Mouse (Mus musculus): Measurements from ENCODE around the gene Mrgpre. TPM values are rescaled to one million over a fixed set of nuclear protein-coding genes. Genes with fewer than 3 reads are reported as not detected.
A peak's percentile ranks its signal among the peaks of the same experiment; 100 is the strongest.

The Mrgpre gene
- polyA plus RNA-seq (2016; fragmentation: Nextera tagmentation; extraction: Ambion mirVana): 3.0 and 3.2 TPM in 2 replicates

- H3K27me3 ChIP-seq (replicated peaks): peaks cover 10% of the 10 kb centered on the region
- peaks cover 9% of the 10 kb centered on the region for H3K36me3 ChIP-seq
- peak within 1 kb of the TSS; percentile 75 for H3K27ac ChIP-seq (ENCODE audit: poor library complexity, severe bottlenecking)
- peak within 1 kb of the TSS; percentile 65 for H3K9ac ChIP-seq
- H3K9me3 ChIP-seq (replicated peaks): no peaks in the 10 kb centered on the region
- WGBS: 2% methylated on average over 21 of the region's 21 CpGs
- peaks cover 24% of the 10 kb centered on the region for H3K4me1 ChIP-seq (replicated peaks)
- peak within 1 kb of the TSS; percentile 56 for H3K4me3 ChIP-seq
- peak within 1 kb of the TSS; percentile 84 for H3K4me2 ChIP-seq
- peak; percentile 84 for ATAC-seq (ENCODE audit: insufficient number of reproducible peaks, low FRiP score)
These were observed at the start of gene Mrgpre for GRCm38 (mm10) chr7:143783996-143784829. Gene Mrgpre, minus strand, starts transcription at chr7:143784500.

GRCm38 (mm10) chr7:143833581-143834190 is 49.4 kb upstream of the Mrgpre start:
- no peak for ATAC-seq (ENCODE audit: insufficient number of reproducible peaks, low FRiP score)
- Histone ChIP-seq H3K27ac (ENCODE audit: poor library complexity, severe bottlenecking) (no peak overlapping the region), H3K4me1 (replicated peaks) (peaks cover 37% of the 10 kb centered on the region), H3K4me2 (no peak overlapping the region), H3K4me3 (no peak overlapping the region), H3K9me3 (replicated peaks) (no peaks in the 10 kb centered on the region), H3K9ac (no peak overlapping the region), H3K36me3 (peaks cover 20% of the 10 kb centered on the region), H3K27me3 (replicated peaks) (no peaks in the 10 kb centered on the region)
- WGBS: 71% methylated on average over 6 of the region's 6 CpGs

DNA sequence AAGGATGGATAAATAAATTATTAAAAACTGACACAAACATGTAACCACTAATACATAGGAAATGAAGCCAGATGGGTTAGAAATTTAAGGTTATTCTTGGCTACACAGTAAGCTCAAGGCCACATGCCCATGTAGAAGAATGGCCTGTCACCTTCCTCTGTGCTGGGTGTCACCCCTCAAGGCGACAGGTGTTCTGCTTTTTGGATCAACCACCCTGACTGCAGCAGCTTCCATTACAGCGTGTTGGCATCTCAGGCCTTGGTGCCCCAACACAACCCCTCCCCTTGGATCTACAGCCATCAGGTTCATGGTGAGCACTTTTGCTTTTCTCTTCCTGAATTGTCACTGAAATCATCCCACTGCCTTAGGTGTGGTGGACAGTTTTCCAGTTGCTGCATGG is 48.3 kb upstream of the Mrgpre start:
- no peak overlapping the region for H3K4me2 ChIP-seq
- no peak overlapping the region for H3K9ac ChIP-seq
- WGBS: 90% methylated on average over 2 of the region's 2 CpGs

GRCm38 (mm10) chr7:143832196-143832595 is 47.9 kb upstream of the Mrgpre start:
- peaks cover 37% of the 10 kb centered on the region for H3K4me1 ChIP-seq (replicated peaks)
- H3K9me3 ChIP-seq (replicated peaks): no peaks in the 10 kb centered on the region
- H3K27me3 ChIP-seq (replicated peaks): no peaks in the 10 kb centered on the region
- WGBS: 79% methylated on average over 8 of the region's 8 CpGs
- H3K27ac ChIP-seq (ENCODE audit: poor library complexity, severe bottlenecking): no peak overlapping the region
- H3K4me2 ChIP-seq: no peak overlapping the region
- no peak overlapping the region for H3K9ac ChIP-seq
- ATAC-seq (ENCODE audit: insufficient number of reproducible peaks, low FRiP score): no peak
- H3K4me3 ChIP-seq: no peak overlapping the region
- peaks cover 5% of the 10 kb centered on the region for H3K36me3 ChIP-seq

More for the DNA sequence above, 48.3 kb upstream of the Mrgpre start:
- H3K9me3 ChIP-seq (replicated peaks): no peaks in the 10 kb centered on the region
- no peak overlapping the region for H3K27ac ChIP-seq (ENCODE audit: poor library complexity, severe bottlenecking)
- ATAC-seq (ENCODE audit: insufficient number of reproducible peaks, low FRiP score): no peak
- H3K4me1 ChIP-seq (replicated peaks): peaks cover 37% of the 10 kb centered on the region
- H3K36me3 ChIP-seq: peaks cover 9% of the 10 kb centered on the region
- no peaks in the 10 kb centered on the region for H3K27me3 ChIP-seq (replicated peaks)
- no peak overlapping the region for H3K4me3 ChIP-seq

- no peak for ATAC-seq (ENCODE audit: insufficient number of reproducible peaks, low FRiP score)
- H3K27me3 ChIP-seq (replicated peaks): no peaks in the 10 kb centered on the region
- H3K4me2 ChIP-seq: peak overlapping the region; percentile 91
- no peak overlapping the region for H3K27ac ChIP-seq (ENCODE audit: poor library complexity, severe bottlenecking)
- H3K4me1 ChIP-seq (replicated peaks): peaks cover 28% of the 10 kb centered on the region
- no peaks in the 10 kb centered on the region for H3K9me3 ChIP-seq (replicated peaks)
- H3K4me3 ChIP-seq: peak overlapping the region; percentile 79
- H3K36me3 ChIP-seq: no peaks in the 10 kb centered on the region; the same call in 1 of the 2 replicates
- 15% methylated on average over 6 of the region's 6 CpGs for WGBS
- peak overlapping the region; percentile 75 for H3K9ac ChIP-seq
These were observed 46.1 kb upstream of the Mrgpre start for GRCm38 (mm10) chr7:143830399-143830798.

GRCm38 (mm10) chr7:143829504-143830331 is 45.4 kb upstream of the Mrgpre start:
- H3K27me3 ChIP-seq (replicated peaks): no peaks in the 10 kb centered on the region
- H3K9ac ChIP-seq: peak overlapping the region; percentile 84
- H3K27ac ChIP-seq (ENCODE audit: poor library complexity, severe bottlenecking): peak overlapping the region; percentile 93
- H3K4me2 ChIP-seq: peak overlapping the region; percentile 91
- H3K4me1 ChIP-seq (replicated peaks): peaks cover 21% of the 10 kb centered on the region
- 0% methylated on average over 37 of the region's 37 CpGs for WGBS
- H3K9me3 ChIP-seq (replicated peaks): no peaks in the 10 kb centered on the region
- H3K36me3 ChIP-seq: no peaks in the 10 kb centered on the region; the same call in 1 of the 2 replicates
- peak overlapping the region; percentile 79 for H3K4me3 ChIP-seq
- ATAC-seq (ENCODE audit: insufficient number of reproducible peaks, low FRiP score): peak; percentile 98

- H3K4me2 ChIP-seq: no peak overlapping the region
- no peaks in the 10 kb centered on the region for H3K36me3 ChIP-seq
- no peak overlapping the region for H3K9ac ChIP-seq
- no peaks in the 10 kb centered on the region for H3K9me3 ChIP-seq (replicated peaks)
- H3K27me3 ChIP-seq (replicated peaks): no peaks in the 10 kb centered on the region
- no peak overlapping the region for H3K27ac ChIP-seq (ENCODE audit: poor library complexity, severe bottlenecking)
- H3K4me1 ChIP-seq (replicated peaks): peaks cover 14% of the 10 kb centered on the region
- WGBS: 82% methylated on average over 2 of the region's 2 CpGs
- no peak overlapping the region for H3K4me3 ChIP-seq
- ATAC-seq (ENCODE audit: insufficient number of reproducible peaks, low FRiP score): no peak
These were observed 42.7 kb upstream of the Mrgpre start for GRCm38 (mm10) chr7:143826985-143827384.

DNA sequence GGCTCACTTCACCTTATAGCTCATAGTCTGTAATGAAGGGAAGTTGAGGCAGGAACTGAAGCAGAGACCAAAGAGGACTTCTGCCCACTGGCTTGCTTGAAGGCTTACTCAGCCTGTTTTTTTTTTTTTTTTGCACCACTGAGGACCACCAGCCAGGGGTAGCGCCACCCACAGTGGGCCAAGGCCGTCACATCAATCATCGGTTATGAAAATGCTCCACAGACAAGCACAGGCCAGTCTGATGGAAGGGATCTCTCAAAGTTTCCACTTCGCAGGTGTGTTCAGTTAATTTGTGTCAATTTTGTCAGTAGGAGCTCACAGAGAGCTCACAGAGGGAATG is 38.9 kb upstream of the Mrgpre start:
- H3K4me1 ChIP-seq (replicated peaks): peaks cover 15% of the 10 kb centered on the region
- WGBS: 76% methylated on average over 4 of the region's 4 CpGs
- peaks cover 10% of the 10 kb centered on the region for H3K36me3 ChIP-seq
- H3K9me3 ChIP-seq (replicated peaks): no peaks in the 10 kb centered on the region
- H3K4me3 ChIP-seq: peak overlapping the region; percentile 62
- peak overlapping the region; percentile 52 for H3K9ac ChIP-seq
- ATAC-seq (ENCODE audit: insufficient number of reproducible peaks, low FRiP score): no peak
- no peaks in the 10 kb centered on the region for H3K27me3 ChIP-seq (replicated peaks)
- peak overlapping the region; percentile 78 for H3K27ac ChIP-seq (ENCODE audit: poor library complexity, severe bottlenecking)
- H3K4me2 ChIP-seq: peak overlapping the region; percentile 81

DNA sequence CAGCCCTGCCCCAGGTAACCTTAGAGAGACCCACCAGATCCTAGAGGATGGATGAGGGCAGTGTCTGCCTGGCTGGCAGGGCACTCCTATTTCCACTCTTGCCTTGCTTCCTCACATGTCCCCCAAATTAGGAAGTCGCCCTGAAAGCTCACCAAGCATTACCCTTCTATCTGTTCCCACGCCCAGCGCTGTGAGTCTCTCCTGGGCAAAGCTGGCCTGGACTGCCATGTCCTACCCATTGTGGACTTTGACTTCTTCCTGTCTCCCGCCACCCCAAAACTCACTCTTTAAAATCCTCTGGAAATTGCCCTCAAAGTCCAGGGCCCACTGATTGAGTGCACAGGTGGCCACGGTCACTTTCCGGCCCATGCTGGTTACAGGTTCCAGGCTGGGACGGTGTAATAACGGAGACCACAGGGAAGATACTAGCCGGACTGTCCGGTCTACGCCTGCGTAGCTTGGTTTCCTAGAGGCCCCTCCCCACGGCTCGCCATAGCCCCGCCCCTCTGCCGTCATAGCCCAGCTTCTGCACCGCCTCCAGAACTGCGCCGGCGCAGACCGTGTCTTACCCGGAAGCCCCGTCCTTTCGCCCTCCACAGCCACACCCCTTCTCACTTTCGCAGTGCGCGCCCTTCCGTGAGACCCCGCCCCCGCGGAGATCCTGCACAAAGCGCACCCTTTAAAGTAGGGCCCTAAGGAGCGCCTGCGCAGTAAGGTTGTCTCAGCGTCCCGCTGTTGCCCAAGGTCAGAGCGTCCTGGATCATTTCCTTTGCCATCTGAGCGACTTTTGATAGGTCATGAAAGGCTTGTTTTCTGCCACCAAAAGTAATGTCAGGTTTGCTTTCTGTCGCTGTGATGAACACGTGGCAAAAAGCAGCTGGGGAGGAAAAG is 38.3 kb upstream of the Mrgpre start, which contains the start of the genes Nadsyn1 and Dhcr7:
TSS of gene Nadsyn1 (minus strand) at position 475 of the 891 bp plus-strand sequence.
TSS of gene Dhcr7 (plus strand) at position 771 of the 891 bp plus-strand sequence.
- WGBS: under 1% methylated on average over 40 of the region's 40 CpGs

GRCm38 (mm10) chr7:143821241-143821640 is 36.9 kb upstream of the Mrgpre start:
- Histone ChIP-seq H3K27ac (ENCODE audit: poor library complexity, severe bottlenecking) (no peak overlapping the region), H3K27me3 (replicated peaks) (no peaks in the 10 kb centered on the region), H3K9ac (no peak overlapping the region), H3K4me1 (replicated peaks) (peaks cover 15% of the 10 kb centered on the region), H3K9me3 (replicated peaks) (no peaks in the 10 kb centered on the region), H3K36me3 (peaks cover 24% of the 10 kb centered on the region), H3K4me2 (no peak overlapping the region), H3K4me3 (no peak overlapping the region)
- ATAC-seq (ENCODE audit: insufficient number of reproducible peaks, low FRiP score): no peak
- WGBS: 76% methylated on average over 2 of the region's 2 CpGs

More for the DNA sequence above, 38.3 kb upstream of the Mrgpre start, which contains the start of the genes Nadsyn1 and Dhcr7:
- Histone ChIP-seq H3K27me3 (replicated peaks) (no peaks in the 10 kb centered on the region), H3K27ac (ENCODE audit: poor library complexity, severe bottlenecking) (peak within 1 kb of the TSS; percentile 78), H3K4me3 (peak within 1 kb of the TSS; percentile 62), H3K4me1 (replicated peaks) (peaks cover 15% of the 10 kb centered on the region), H3K36me3 (peaks cover 13% of the 10 kb centered on the region), H3K4me2 (peak within 1 kb of the TSS; percentile 81), H3K9ac (peak within 1 kb of the TSS; percentile 76), H3K9me3 (replicated peaks) (no peaks in the 10 kb centered on the region)
- peak; percentile 99 for ATAC-seq (ENCODE audit: insufficient number of reproducible peaks, low FRiP score)

Data from heart, embryonic 12.5 days (tissue).